Mouse (Mus musculus) ES-Bruce4 (cell line): ENCODE results near the gene Rhoj. TPM values are rescaled to one million over a fixed set of nuclear protein-coding genes. Genes with fewer than 3 reads are reported as not detected.

ENCODE experiments used
- H3K27ac ChIP-seq: 2 replicates; pipeline ENCODE4 v1.5.1; 2012; ENCODE audit warnings: low read length, inconsistent platforms; ENCODE audit not compliant: insufficient read depth
- H3K27me3 ChIP-seq: 2 replicates; pipeline ENCODE4 v1.6.1; 2012; ENCODE audit warnings: mild to moderate bottlenecking, low read length, inconsistent platforms; ENCODE audit not compliant: control insufficient read depth, poor library complexity, insufficient read depth, severe bottlenecking
- H3K36me3 ChIP-seq: 2 replicates; pipeline ENCODE4 v1.6.1; 2012; ENCODE audit warnings: inconsistent platforms, mild to moderate bottlenecking, low read length, moderate library complexity; ENCODE audit not compliant: control insufficient read depth, poor library complexity, insufficient read depth, severe bottlenecking
- H3K4me1 ChIP-seq: one replicate; pipeline ENCODE4 v1.8.1; 2011; ENCODE audit warnings: low read length; ENCODE audit not compliant: control insufficient read depth, insufficient read depth
- H3K4me3 ChIP-seq: 2 replicates; pipeline ENCODE4 v1.5.1; 2011; ENCODE audit warnings: low read depth, mild to moderate bottlenecking, low read length
- H3K9ac ChIP-seq: 2 replicates; pipeline ENCODE4 v1.6.1; 2012; ENCODE audit warnings: low read depth, mild to moderate bottlenecking, inconsistent platforms; ENCODE audit not compliant: poor library complexity, severe bottlenecking
- H3K9me3 ChIP-seq: replicated peaks from 2 replicates; pipeline ENCODE4 v1.6.1; 2012; ENCODE audit warnings: mild to moderate bottlenecking, low read length, inconsistent platforms; ENCODE audit not compliant: control insufficient read depth, poor library complexity, insufficient read depth, severe bottlenecking
- CTCF ChIP-seq: IDR thresholded peaks from one replicate; pipeline ENCODE4 v1.8.1; 2011; ENCODE audit warnings: low read depth, low read length
- EP300 ChIP-seq: IDR thresholded peaks from 2 replicates; pipeline ENCODE4 v1.6.1; 2011; ENCODE audit warnings: low read depth, low read length; ENCODE audit not compliant: insufficient read depth
- POLR2A ChIP-seq: IDR thresholded peaks from one replicate; pipeline ENCODE4 v1.8.1; 2011; ENCODE audit warnings: low read length; ENCODE audit not compliant: insufficient read depth
- polyA plus RNA-seq: library from polyadenylated mRNA; stranded (reverse); fragments of >200 nt; gene quantifications from 2 replicates; pipeline ENCODE4 v1.2.4, GENCODE M21; 2011; ENCODE audit warnings: low read depth; ENCODE audit not compliant: missing spikeins, insufficient read depth, insufficient read length

Rhoj gene
- polyA plus RNA-seq, 1 experiment = not detected

DNA sequence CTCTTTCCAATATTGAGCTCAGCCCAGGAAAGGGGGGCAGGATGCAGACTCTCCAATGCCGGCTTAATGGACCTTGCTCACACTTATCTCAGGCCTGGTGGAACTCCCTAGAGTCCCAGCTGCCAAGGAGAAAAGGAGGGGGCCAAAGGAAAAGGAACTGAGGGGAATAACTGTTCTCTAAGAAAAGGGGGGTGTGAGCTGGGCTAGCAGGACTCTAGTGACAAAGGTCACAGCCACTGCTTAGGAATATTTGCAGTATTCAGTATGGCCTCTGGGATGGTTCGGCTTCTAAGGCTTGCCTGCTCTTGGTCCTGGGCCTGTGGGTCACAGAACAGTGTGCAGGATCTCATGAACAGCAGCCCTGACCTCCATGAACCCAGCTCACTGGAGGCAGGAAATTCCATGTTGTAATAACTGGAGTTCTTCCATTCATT lies 61.3 kb downstream of the Rhoj start:
- no peak overlapping the region for H3K27ac ChIP-seq

DNA sequence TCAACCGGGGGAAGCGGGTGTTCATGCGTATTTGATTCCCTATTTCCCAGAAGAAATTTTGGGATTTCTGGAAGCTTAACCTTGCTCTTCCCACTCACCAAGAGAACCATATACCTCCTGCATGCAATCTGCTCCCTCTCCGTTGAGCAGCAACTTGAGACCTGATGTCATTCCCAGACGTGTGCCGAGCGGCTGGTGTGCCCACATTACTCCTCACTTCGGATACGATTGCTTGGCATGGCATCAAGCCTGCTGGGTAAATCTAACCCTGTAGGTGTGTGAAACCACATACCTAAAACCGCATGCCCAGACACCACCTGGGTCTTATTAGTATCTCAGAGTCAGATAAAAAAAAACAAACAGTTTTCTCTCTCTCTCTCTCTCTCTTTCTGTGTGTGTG lies 66.3 kb downstream of the Rhoj start:
- H3K27ac ChIP-seq = no peak overlapping the region
- no peaks in the 10 kb centered on the region for H3K4me1 ChIP-seq
- no peaks in the 10 kb centered on the region; the same call in 1 of the 2 replicates for H3K27me3 ChIP-seq
- no peak for TF ChIP-seq POLR2A
- no peak for TF ChIP-seq CTCF
- no peak for TF ChIP-seq EP300
- no peak overlapping the region for H3K4me3 ChIP-seq
- no peak overlapping the region for H3K9ac ChIP-seq
- no peaks in the 10 kb centered on the region for H3K36me3 ChIP-seq
- peaks cover 7% of the 10 kb centered on the region; the same call in 1 of the 2 replicates for H3K9me3 ChIP-seq

More for the DNA sequence above, 61.3 kb downstream of the Rhoj start:
- H3K9me3 ChIP-seq = no peaks in the 10 kb centered on the region; the same call in 1 of the 2 replicates
- H3K4me1 ChIP-seq = no peaks in the 10 kb centered on the region
- TF ChIP-seq EP300 (no peak), POLR2A (no peak), CTCF (no peak)
- H3K4me3 ChIP-seq = no peak overlapping the region
- H3K36me3 ChIP-seq = no peaks in the 10 kb centered on the region
- H3K9ac ChIP-seq = no peak overlapping the region
- H3K27me3 ChIP-seq = no peaks in the 10 kb centered on the region

DNA sequence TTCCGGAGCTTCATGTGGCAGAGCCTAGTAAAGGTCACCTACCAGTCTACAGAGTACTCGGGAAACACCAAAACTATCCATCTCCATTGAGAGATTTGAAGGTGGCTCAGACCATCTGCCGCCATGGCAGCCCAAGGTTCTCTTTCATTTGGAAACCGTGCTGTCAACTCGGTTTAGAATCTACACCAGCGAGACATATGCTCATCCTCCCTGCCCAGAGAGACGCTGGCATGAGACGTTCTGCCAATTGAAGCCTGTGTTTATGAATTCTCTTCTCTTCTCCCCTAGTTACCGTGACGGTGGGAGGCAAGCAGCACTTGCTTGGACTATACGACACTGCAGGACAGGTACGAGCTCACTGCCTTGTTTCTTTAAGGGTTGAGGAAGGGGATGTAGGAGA lies 66.9 kb downstream of the Rhoj start:
- peaks cover 7% of the 10 kb centered on the region; the same call in 1 of the 2 replicates for H3K9me3 ChIP-seq
- H3K4me3 ChIP-seq = no peak overlapping the region
- H3K36me3 ChIP-seq = no peaks in the 10 kb centered on the region
- H3K9ac ChIP-seq = no peak overlapping the region
- H3K4me1 ChIP-seq = no peaks in the 10 kb centered on the region
- TF ChIP-seq EP300 (no peak), CTCF (no peak), POLR2A (no peak)
- H3K27me3 ChIP-seq = no peaks in the 10 kb centered on the region; the same call in 1 of the 2 replicates
- no peak overlapping the region for H3K27ac ChIP-seq

DNA sequence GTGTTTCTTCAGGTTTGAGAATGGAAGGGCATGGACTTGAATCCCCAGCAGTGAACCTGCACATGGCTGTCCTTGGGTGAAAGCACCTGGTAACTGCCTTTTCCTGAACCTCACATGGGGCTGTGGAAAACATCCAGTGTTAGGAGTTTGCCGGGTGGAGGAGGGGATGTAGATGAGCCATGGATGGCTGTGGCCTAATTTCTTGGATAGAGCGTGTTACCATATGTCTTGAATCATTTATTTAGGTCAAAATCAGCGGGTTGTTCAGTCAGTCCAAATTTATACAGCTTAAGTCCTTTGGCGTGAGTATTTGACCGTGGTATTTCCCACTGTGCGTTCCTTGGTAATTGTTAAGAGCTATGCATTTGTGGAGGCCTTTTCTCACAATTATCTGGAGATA lies 68.0 kb downstream of the Rhoj start:
- TF ChIP-seq EP300 = no peak

DNA sequence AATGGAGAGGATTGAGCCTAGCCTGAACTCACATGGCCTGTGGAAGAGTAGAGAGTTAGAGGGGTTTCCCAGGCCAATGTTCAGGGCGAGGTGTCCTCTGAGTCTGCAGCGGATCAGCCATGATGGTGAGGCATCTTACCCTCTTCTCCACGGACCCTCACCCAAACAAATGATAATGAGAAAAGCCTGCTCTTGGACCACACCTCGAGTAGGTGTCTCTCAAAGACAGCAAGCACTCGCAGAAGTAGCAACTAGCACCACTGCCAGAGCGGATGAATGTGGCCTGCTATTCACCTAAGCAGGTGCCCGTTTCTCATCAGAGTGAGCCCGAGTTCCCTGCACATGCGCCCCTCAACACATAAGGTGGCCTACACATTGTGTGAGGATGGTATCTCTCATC lies 78.6 kb downstream of the Rhoj start:
- Histone ChIP-seq H3K4me1 (no peaks in the 10 kb centered on the region), H3K9me3 (no peaks in the 10 kb centered on the region), H3K36me3 (no peaks in the 10 kb centered on the region), H3K27me3 (no peaks in the 10 kb centered on the region), H3K4me3 (no peak overlapping the region), H3K9ac (no peak overlapping the region), H3K27ac (no peak overlapping the region)
- no peak for TF ChIP-seq CTCF
- TF ChIP-seq EP300 = no peak

More for the DNA sequence above, 68.0 kb downstream of the Rhoj start:
- no peak overlapping the region for H3K27ac ChIP-seq
- H3K36me3 ChIP-seq = no peaks in the 10 kb centered on the region
- H3K4me1 ChIP-seq = no peaks in the 10 kb centered on the region
- H3K4me3 ChIP-seq = no peak overlapping the region
- no peak overlapping the region for H3K9ac ChIP-seq
- no peaks in the 10 kb centered on the region; the same call in 1 of the 2 replicates for H3K27me3 ChIP-seq
- peaks cover 7% of the 10 kb centered on the region; the same call in 1 of the 2 replicates for H3K9me3 ChIP-seq

DNA sequence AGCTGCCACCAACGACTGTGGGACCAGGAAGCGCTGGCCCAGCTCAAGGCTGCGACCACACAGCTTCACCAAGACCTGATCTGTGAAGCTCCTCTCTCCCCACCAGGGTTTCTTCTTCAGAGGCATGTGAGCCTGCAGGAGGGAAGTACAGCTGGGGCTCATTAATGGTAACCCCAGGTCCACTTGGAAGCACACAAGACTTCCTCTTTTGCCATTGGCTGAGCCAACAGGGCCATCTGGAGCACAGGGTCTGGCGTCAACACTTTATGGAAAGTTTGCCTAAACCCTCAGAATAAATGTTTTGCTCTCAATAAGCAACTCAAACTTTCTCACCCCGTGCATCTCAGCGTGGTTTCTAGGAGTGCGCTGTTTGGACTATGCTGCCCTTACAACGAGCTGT lies 79.0 kb downstream of the Rhoj start:
- TF ChIP-seq CTCF (no peak), POLR2A (no peak), EP300 (no peak)
- Histone ChIP-seq H3K4me1 (no peaks in the 10 kb centered on the region), H3K9me3 (no peaks in the 10 kb centered on the region), H3K27ac (no peak overlapping the region), H3K27me3 (no peaks in the 10 kb centered on the region), H3K9ac (no peak overlapping the region), H3K36me3 (no peaks in the 10 kb centered on the region), H3K4me3 (no peak overlapping the region)

DNA sequence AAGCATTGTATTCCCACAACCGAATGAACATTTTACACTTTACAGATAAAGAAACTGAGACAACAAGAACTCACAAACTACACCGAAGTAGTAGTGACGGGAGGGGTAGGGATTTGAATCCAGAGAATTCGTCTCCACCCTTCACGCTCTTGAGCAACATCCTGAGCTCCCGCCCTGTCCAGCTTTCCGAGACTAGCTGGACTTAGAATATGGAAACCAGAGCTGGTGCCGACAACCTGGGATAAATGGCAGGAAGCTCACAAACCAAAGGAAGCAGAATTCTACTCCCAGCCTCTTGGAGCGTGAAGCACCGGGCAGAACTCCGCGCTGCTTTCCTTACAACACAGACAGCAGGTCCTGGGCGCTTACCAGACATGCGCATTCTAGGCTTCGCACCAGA lies 79.7 kb downstream of the Rhoj start:
- Histone ChIP-seq H3K9ac (no peak overlapping the region), H3K36me3 (no peaks in the 10 kb centered on the region), H3K27me3 (no peaks in the 10 kb centered on the region), H3K27ac (no peak overlapping the region), H3K4me1 (no peaks in the 10 kb centered on the region), H3K9me3 (no peaks in the 10 kb centered on the region), H3K4me3 (no peak overlapping the region)
- no peak for TF ChIP-seq EP300
- no peak for TF ChIP-seq POLR2A
- no peak for TF ChIP-seq CTCF
